Mouse (Mus musculus): ENCODE data around the gene Zdhhc7. TPM values are rescaled to one million over a fixed set of nuclear protein-coding genes. Genes with fewer than 3 reads are reported as not detected.

Gene Zdhhc7
- polyA plus RNA-seq, 1 experiment: 32.4 TPM

DNA sequence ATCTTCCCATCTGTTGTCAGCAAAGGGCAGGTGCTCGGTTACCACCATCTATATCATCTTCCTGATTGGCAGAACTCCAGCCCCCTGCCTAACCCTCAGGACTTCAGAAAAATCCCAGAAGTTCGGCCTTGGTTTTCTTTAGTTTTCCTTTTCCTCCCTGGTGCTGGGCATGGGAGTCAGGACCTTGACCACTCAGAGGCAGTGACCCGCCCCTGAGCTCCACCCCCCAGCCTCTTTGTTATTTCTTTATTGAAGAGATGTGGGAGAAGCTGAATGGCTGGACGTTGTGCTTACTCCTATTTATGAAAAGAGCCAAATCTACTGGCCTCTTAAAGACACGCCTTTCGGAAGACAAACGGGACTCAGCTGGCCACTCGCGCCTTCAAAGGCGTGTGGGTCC, 12.0 kb upstream of the Zdhhc7 start:
- H3K36me3 ChIP-seq (ENCODE audit: control insufficient read depth, insufficient read depth): no peaks in the 10 kb centered on the region
- H3K27me3 ChIP-seq (ENCODE audit: control insufficient read depth, insufficient read depth, insufficient read length): no peaks in the 10 kb centered on the region
- H3K79me2 ChIP-seq (ENCODE audit: control insufficient read depth, insufficient read depth): no peaks in the 10 kb centered on the region
- peak overlapping the region; percentile 29 for H3K4me3 ChIP-seq (ENCODE audit: insufficient read depth, poor library complexity, severe bottlenecking)
- no peaks in the 10 kb centered on the region for H3K79me3 ChIP-seq (ENCODE audit: low read depth)
- TF ChIP-seq FOSL1 (IDR thresholded peaks at IDR 0.05; ENCODE audit: insufficient read depth, low read length, poor library complexity, severe bottlenecking) (no peak), CTCF (IDR thresholded peaks at IDR 0.05; ENCODE audit: control insufficient read depth, insufficient read depth, insufficient read length) (no peak), MAX (IDR thresholded peaks at IDR 0.05) (no peak), MYOG (IDR thresholded peaks at IDR 0.05; ENCODE audit: control insufficient read depth, extremely low read depth, insufficient read length) (no peak), USF1 (IDR thresholded peaks at IDR 0.05; ENCODE audit: low read depth) (no peak), MYOD1 (IDR thresholded peaks at IDR 0.05; ENCODE audit: control insufficient read depth, insufficient read length, low read depth) (no peak), CEBPB (IDR thresholded peaks at IDR 0.05; ENCODE audit: low read depth) (no peak)
- H3ac ChIP-seq (ENCODE audit: control insufficient read depth, insufficient read length, low read depth): peak overlapping the region; percentile 72

DNA sequence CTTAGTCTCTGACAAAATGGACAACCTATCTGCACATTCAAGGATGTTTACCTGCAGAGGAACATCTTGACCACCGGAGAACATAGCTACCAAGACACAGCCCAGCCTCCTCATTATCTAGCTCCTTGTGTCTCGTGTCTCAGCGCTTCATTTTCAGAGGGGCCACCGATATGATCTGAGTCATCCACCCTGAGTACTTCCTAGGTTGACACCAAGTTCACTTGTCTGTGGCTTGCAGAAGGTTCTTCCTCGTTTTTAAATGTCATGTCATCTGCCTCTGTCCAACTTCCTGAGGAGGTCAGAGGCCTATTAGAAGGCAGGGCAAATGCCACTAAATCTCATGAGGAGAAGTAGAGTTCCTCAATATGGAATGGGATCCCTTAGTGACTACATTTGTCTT, 11.3 kb upstream of the Zdhhc7 start:
- H3K36me3 ChIP-seq (ENCODE audit: control insufficient read depth, insufficient read depth): no peaks in the 10 kb centered on the region
- no peaks in the 10 kb centered on the region for H3K79me3 ChIP-seq (ENCODE audit: low read depth)
- H3K27me3 ChIP-seq (ENCODE audit: control insufficient read depth, insufficient read depth, insufficient read length): no peaks in the 10 kb centered on the region
- no peak overlapping the region for H3ac ChIP-seq (ENCODE audit: control insufficient read depth, insufficient read length, low read depth)
- no peaks in the 10 kb centered on the region for H3K79me2 ChIP-seq (ENCODE audit: control insufficient read depth, insufficient read depth)
- no peak for TF ChIP-seq FOSL1 (IDR thresholded peaks at IDR 0.05; ENCODE audit: insufficient read depth, low read length, poor library complexity, severe bottlenecking)
- no peak for TF ChIP-seq MAX (IDR thresholded peaks at IDR 0.05)
- no peak overlapping the region for H3K4me3 ChIP-seq (ENCODE audit: insufficient read depth, poor library complexity, severe bottlenecking)

DNA sequence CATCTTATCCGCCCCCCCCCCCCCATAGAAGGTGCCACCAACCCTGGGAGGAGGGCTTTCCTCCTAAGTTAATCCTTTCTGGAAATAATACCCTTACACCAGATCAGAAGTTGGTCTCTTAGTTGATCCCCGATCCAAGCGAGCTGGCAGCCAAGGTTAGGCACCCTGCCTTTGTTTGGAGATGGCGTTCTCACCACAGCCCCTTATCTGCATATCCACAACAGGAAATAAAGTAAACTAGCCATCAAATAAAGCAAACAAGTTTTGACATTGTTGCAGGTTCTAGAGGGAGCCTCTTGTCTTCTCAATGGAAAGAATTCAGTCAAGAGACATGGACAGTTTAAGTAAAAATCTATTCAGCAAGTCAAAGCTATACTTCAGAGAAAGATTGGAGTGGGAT, 10.1 kb upstream of the Zdhhc7 start:
- Histone ChIP-seq H3K79me2 (ENCODE audit: control insufficient read depth, insufficient read depth) (no peaks in the 10 kb centered on the region), H3K79me3 (ENCODE audit: low read depth) (no peaks in the 10 kb centered on the region), H3ac (ENCODE audit: control insufficient read depth, insufficient read length, low read depth) (no peak overlapping the region), H3K36me3 (ENCODE audit: control insufficient read depth, insufficient read depth) (no peaks in the 10 kb centered on the region), H3K4me3 (ENCODE audit: insufficient read depth, poor library complexity, severe bottlenecking) (no peak overlapping the region), H3K27me3 (ENCODE audit: control insufficient read depth, insufficient read depth, insufficient read length) (no peaks in the 10 kb centered on the region)
- TF ChIP-seq MYOG (IDR thresholded peaks at IDR 0.05; ENCODE audit: control insufficient read depth, extremely low read depth, insufficient read length): no peak
- no peak for TF ChIP-seq MAX (IDR thresholded peaks at IDR 0.05)
- no peak for TF ChIP-seq CTCF (IDR thresholded peaks at IDR 0.05; ENCODE audit: control insufficient read depth, insufficient read depth, insufficient read length)
- no peak for TF ChIP-seq USF1 (IDR thresholded peaks at IDR 0.05; ENCODE audit: low read depth)
- no peak for TF ChIP-seq FOSL1 (IDR thresholded peaks at IDR 0.05; ENCODE audit: insufficient read depth, low read length, poor library complexity, severe bottlenecking)
- no peak for TF ChIP-seq MYOD1 (IDR thresholded peaks at IDR 0.05; ENCODE audit: control insufficient read depth, insufficient read length, low read depth)
- no peak for TF ChIP-seq CEBPB (IDR thresholded peaks at IDR 0.05; ENCODE audit: low read depth)

DNA sequence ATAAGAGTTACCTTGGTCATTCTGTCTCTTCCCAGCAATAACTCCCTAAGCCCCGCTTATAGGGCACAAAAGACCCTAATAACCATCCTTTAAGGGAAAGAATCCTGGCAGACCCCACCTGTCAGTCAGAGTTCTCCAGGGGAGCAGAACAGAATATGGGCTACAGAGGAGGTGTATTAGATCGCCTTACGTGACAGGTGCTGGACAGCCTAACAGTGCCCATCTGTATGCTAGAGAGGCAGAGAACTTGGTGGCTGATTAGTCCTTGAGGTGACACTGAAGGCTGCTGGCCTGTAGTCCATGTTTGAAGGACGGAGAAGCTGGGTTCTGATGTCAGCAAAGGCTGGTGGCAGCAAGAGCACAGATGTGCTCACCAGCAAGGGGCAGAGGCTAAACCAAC, 9.7 kb upstream of the Zdhhc7 start:
- H3K79me3 ChIP-seq (ENCODE audit: low read depth): no peaks in the 10 kb centered on the region
- H3K36me3 ChIP-seq (ENCODE audit: control insufficient read depth, insufficient read depth): no peaks in the 10 kb centered on the region
- H3ac ChIP-seq (ENCODE audit: control insufficient read depth, insufficient read length, low read depth): no peak overlapping the region
- H3K4me3 ChIP-seq (ENCODE audit: insufficient read depth, poor library complexity, severe bottlenecking): no peak overlapping the region
- no peaks in the 10 kb centered on the region for H3K79me2 ChIP-seq (ENCODE audit: control insufficient read depth, insufficient read depth)
- no peak for TF ChIP-seq USF1 (IDR thresholded peaks at IDR 0.05; ENCODE audit: low read depth)
- no peak for TF ChIP-seq CEBPB (IDR thresholded peaks at IDR 0.05; ENCODE audit: low read depth)
- no peak for TF ChIP-seq CTCF (IDR thresholded peaks at IDR 0.05; ENCODE audit: control insufficient read depth, insufficient read depth, insufficient read length)
- no peak for TF ChIP-seq MYOD1 (IDR thresholded peaks at IDR 0.05; ENCODE audit: control insufficient read depth, insufficient read length, low read depth)
- no peak for TF ChIP-seq MAX (IDR thresholded peaks at IDR 0.05)
- TF ChIP-seq FOSL1 (IDR thresholded peaks at IDR 0.05; ENCODE audit: insufficient read depth, low read length, poor library complexity, severe bottlenecking): no peak
- no peak for TF ChIP-seq MYOG (IDR thresholded peaks at IDR 0.05; ENCODE audit: control insufficient read depth, extremely low read depth, insufficient read length)
- no peaks in the 10 kb centered on the region for H3K27me3 ChIP-seq (ENCODE audit: control insufficient read depth, insufficient read depth, insufficient read length)

DNA sequence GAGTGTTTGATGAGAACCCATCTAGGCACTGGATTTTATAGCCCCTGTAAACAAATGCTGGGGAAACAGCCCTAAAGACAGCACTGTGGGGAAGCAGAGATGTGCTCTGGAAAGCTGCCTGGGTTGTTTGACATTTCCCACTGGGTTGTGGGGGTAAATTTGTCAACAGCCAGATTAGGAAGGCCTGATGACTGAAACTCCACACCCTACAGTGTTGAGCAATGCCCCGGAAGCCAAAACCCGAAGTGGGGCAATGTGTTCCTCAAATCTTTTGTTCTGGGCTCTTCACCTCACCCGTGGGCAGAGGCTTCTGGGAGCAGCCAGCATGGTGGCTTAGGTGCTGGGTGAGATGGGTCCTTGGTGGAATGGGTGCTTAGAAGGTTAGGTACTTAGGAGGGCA, 7.9 kb upstream of the Zdhhc7 start:
- TF ChIP-seq CTCF (IDR thresholded peaks at IDR 0.05; ENCODE audit: control insufficient read depth, insufficient read depth, insufficient read length): no peak
- TF ChIP-seq MAX (IDR thresholded peaks at IDR 0.05): no peak
- TF ChIP-seq CEBPB (IDR thresholded peaks at IDR 0.05; ENCODE audit: low read depth): peak; percentile 40
- TF ChIP-seq MYOG (IDR thresholded peaks at IDR 0.05; ENCODE audit: control insufficient read depth, extremely low read depth, insufficient read length): no peak
- TF ChIP-seq USF1 (IDR thresholded peaks at IDR 0.05; ENCODE audit: low read depth): no peak
- TF ChIP-seq FOSL1 (IDR thresholded peaks at IDR 0.05; ENCODE audit: insufficient read depth, low read length, poor library complexity, severe bottlenecking): no peak
- H3K36me3 ChIP-seq (ENCODE audit: control insufficient read depth, insufficient read depth): peaks cover under 1% of the 10 kb centered on the region

DNA sequence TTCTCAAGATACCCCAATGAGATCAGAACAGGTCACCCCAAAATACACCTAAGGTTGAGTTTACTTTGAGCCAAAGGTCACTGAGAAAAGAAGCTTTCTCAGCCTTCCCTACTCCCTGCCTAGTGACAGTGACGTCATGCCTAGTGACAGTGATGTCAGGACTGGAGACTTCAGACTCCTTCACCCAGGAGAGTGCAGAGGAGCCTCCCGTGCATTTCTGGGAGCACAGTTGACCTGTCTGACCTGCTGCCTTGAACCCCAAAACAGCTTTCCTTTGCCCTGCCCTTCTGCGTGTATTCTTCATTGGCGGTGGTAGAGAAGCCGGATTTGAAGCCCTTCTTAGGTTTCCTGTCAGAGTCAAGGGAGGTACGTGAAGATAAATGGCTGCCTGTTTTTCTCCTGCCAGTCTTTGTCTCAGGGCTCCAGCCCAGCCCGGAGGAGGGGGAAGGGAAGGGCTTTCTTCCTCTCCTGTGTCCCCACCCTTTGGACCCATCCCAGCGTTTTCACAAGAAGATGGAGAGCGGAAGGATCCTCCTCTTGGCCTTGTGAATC, 3.5 kb upstream of the Zdhhc7 start:
- Histone ChIP-seq H3K36me3 (ENCODE audit: control insufficient read depth, insufficient read depth) (peaks cover 5% of the 10 kb centered on the region), H3K79me3 (ENCODE audit: low read depth) (peaks cover 17% of the 10 kb centered on the region), H3K4me3 (ENCODE audit: insufficient read depth, poor library complexity, severe bottlenecking) (no peak overlapping the region), H3K27me3 (ENCODE audit: control insufficient read depth, insufficient read depth, insufficient read length) (no peaks in the 10 kb centered on the region), H3K79me2 (ENCODE audit: control insufficient read depth, insufficient read depth) (peaks cover 30% of the 10 kb centered on the region), H3ac (ENCODE audit: control insufficient read depth, insufficient read length, low read depth) (no peak overlapping the region)
- TF ChIP-seq CTCF (IDR thresholded peaks at IDR 0.05; ENCODE audit: control insufficient read depth, insufficient read depth, insufficient read length): no peak
- TF ChIP-seq MAX (IDR thresholded peaks at IDR 0.05): no peak
- no peak for TF ChIP-seq FOSL1 (IDR thresholded peaks at IDR 0.05; ENCODE audit: insufficient read depth, low read length, poor library complexity, severe bottlenecking)

More for the DNA sequence above, 7.9 kb upstream of the Zdhhc7 start:
- no peak overlapping the region for H3K4me3 ChIP-seq (ENCODE audit: insufficient read depth, poor library complexity, severe bottlenecking)
- no peak overlapping the region for H3ac ChIP-seq (ENCODE audit: control insufficient read depth, insufficient read length, low read depth)
- no peaks in the 10 kb centered on the region for H3K27me3 ChIP-seq (ENCODE audit: control insufficient read depth, insufficient read depth, insufficient read length)
- no peaks in the 10 kb centered on the region for H3K79me3 ChIP-seq (ENCODE audit: low read depth)
- no peaks in the 10 kb centered on the region for H3K79me2 ChIP-seq (ENCODE audit: control insufficient read depth, insufficient read depth)
